Mouse (Mus musculus) stomach, postnatal 0 days (tissue): ENCODE results near the gene Fmnl1. TPM values are rescaled to one million over a fixed set of nuclear protein-coding genes. Genes with fewer than 3 reads are reported as not detected.

ENCODE experiments used
- ATAC-seq: fragments of 200-750 bp; cut with Nextera tagmentation; 2 replicates; pipeline ENCODE4 v1.8.0; 2017; ENCODE audit not compliant: low FRiP score, low TSS enrichment
- DNase-seq: peaks from one replicate; pipeline ENCODE4 v3.0.0-alpha.2; 2016; ENCODE audit warnings: low spot score
- H3K27ac ChIP-seq: fragments of 300-500 bp; sonication (generic); replicated peaks from 2 replicates; pipeline ENCODE4 v1.5.1; 2014; ENCODE audit warnings: mild to moderate bottlenecking, control low read depth
- H3K27me3 ChIP-seq: fragments of 300-500 bp; sonication (generic); 2 replicates; pipeline ENCODE4 v1.6.1; 2014; ENCODE audit warnings: low read length; ENCODE audit not compliant: control insufficient read depth, insufficient read depth
- H3K36me3 ChIP-seq: fragments of 300-500 bp; sonication (generic); 2 replicates; pipeline ENCODE4 v1.6.1; 2014; ENCODE audit warnings: low read length, mixed read lengths; ENCODE audit not compliant: control insufficient read depth, insufficient read depth
- H3K4me1 ChIP-seq: fragments of 300-500 bp; sonication (generic); replicated peaks from 2 replicates; pipeline ENCODE4 v1.6.1; 2014; ENCODE audit warnings: antibody characterized with exemption; ENCODE audit not compliant: control insufficient read depth, insufficient read depth
- H3K4me2 ChIP-seq: fragments of 300-500 bp; sonication (generic); replicated peaks from 2 replicates; pipeline ENCODE4 v1.6.1; 2014; ENCODE audit warnings: low read depth, mild to moderate bottlenecking, control low read depth, moderate library complexity
- H3K4me3 ChIP-seq: fragments of 300-500 bp; sonication (generic); 2 replicates; pipeline ENCODE4 v1.5.1; 2014; ENCODE audit warnings: low read depth, low read length, control low read depth
- H3K9ac ChIP-seq: fragments of 300-500 bp; sonication (generic); 2 replicates; pipeline ENCODE4 v1.6.1; 2014; ENCODE audit warnings: mild to moderate bottlenecking, low read length, control low read depth, mixed read lengths
- H3K9me3 ChIP-seq: fragments of 300-500 bp; sonication (generic); 2 replicates; pipeline ENCODE4 v1.6.1; 2016; ENCODE audit warnings: low read length; ENCODE audit not compliant: control insufficient read depth
- CTCF ChIP-seq: IDR thresholded peaks from 2 replicates; pipeline ENCODE4 v1.5.1; 2016; ENCODE audit warnings: antibody characterized with exemption, low read depth, mild to moderate bottlenecking, moderate library complexity
- EP300 ChIP-seq: optimal IDR thresholded peaks from 2 replicates; pipeline ENCODE3; 2016; ENCODE audit warnings: antibody characterized with exemption
- WGBS: fragments of 180-500 bp; shearing (Covaris S2); extraction: QIAGEN DNeasy Blood & Tissue Kit; methylation state at CpG from one replicate; pipeline ENCODE4 v1.1.7; 2014; 5-methylcytosine and 5-hydroxymethylcytosine counted together
- polyA plus RNA-seq: library from polyadenylated mRNA; unstranded; fragments of >200 nt; fragmentation: Nextera tagmentation; extraction: Ambion mirVana; gene quantifications from 2 replicates; pipeline ENCODE4 v1.2.1, GENCODE M21; 2015

The Fmnl1 gene
- polyA plus RNA-seq, 1 experiment from 2014 or later: 0.86 TPM

GRCm38 (mm10) chr11:103172392-103173040 is 1.6 kb downstream of the Fmnl1 start:
- H3K9ac ChIP-seq: no peak overlapping the region
- no peaks in the 10 kb centered on the region for H3K9me3 ChIP-seq
- ATAC-seq (no peak), DNase-seq (no peak)
- no peak overlapping the region for H3K4me3 ChIP-seq
- H3K36me3 ChIP-seq: no peaks in the 10 kb centered on the region
- no peaks in the 10 kb centered on the region for H3K4me1 ChIP-seq
- no peak overlapping the region for H3K4me2 ChIP-seq
- H3K27ac ChIP-seq: no peak overlapping the region
- WGBS: 75% methylated on average over 6 of the region's 6 CpGs
- H3K27me3 ChIP-seq: peaks cover 10% of the 10 kb centered on the region; the same call in 1 of the 2 replicates
- TF ChIP-seq EP300 (no peak), CTCF (no peak)

GRCm38 (mm10) chr11:103173041-103173770 is 2.3 kb downstream of the Fmnl1 start:
- peaks cover 10% of the 10 kb centered on the region; the same call in 1 of the 2 replicates for H3K27me3 ChIP-seq
- H3K4me2 ChIP-seq: no peak overlapping the region

DNA sequence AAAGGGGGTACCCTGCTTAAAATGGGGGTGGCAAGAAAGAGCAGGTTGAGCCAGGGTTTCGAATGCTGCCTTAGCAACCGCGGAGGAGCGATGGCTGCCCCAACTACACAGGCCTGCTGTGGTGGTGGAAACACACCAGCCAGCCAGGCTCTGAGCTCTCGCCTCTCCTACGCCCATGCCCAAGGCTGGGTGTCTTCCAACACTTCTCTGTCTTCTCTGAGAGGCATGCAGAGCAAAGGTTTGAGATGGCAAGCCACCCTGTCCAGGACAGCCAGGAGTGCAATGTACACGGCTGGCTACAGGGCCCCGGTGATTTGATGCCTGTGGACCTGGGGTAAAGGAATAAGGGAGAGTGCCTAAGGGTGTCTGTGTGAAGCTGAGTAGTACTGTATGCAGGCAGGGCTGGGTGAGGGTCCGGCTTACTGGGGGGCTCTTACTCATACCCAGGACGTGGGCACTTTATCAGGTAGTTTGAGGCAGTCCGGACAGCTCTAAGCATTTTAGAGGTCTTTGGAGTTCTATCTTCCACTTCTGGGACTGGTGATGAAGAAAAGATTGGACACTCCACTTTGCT is 3.0 kb downstream of the Fmnl1 start:
- no peak for ATAC-seq
- Histone ChIP-seq H3K27me3 (peaks cover 10% of the 10 kb centered on the region; the same call in 1 of the 2 replicates), H3K4me1 (no peaks in the 10 kb centered on the region), H3K9ac (no peak overlapping the region), H3K27ac (no peak overlapping the region), H3K9me3 (no peaks in the 10 kb centered on the region), H3K4me3 (no peak overlapping the region), H3K4me2 (no peak overlapping the region), H3K36me3 (no peaks in the 10 kb centered on the region)
- no peak for DNase-seq
- TF ChIP-seq EP300 (no peak), CTCF (no peak)
- WGBS: 92% methylated on average over 11 of the region's 11 CpGs

More at GRCm38 (mm10) chr11:103173041-103173770, 2.3 kb downstream of the Fmnl1 start:
- no peaks in the 10 kb centered on the region for H3K36me3 ChIP-seq
- TF ChIP-seq EP300: no peak
- TF ChIP-seq CTCF: no peak
- WGBS: 86% methylated on average over 7 of the region's 7 CpGs
- no peak overlapping the region for H3K27ac ChIP-seq
- no peaks in the 10 kb centered on the region for H3K9me3 ChIP-seq
- no peak for DNase-seq
- H3K9ac ChIP-seq: no peak overlapping the region
- H3K4me3 ChIP-seq: no peak overlapping the region
- no peaks in the 10 kb centered on the region for H3K4me1 ChIP-seq
- ATAC-seq: no peak

GRCm38 (mm10) chr11:103174411-103174832 is 3.5 kb downstream of the Fmnl1 start:
- DNase-seq: no peak
- Histone ChIP-seq H3K9me3 (no peaks in the 10 kb centered on the region), H3K27me3 (peaks cover 8% of the 10 kb centered on the region; the same call in 1 of the 2 replicates), H3K27ac (no peak overlapping the region), H3K36me3 (no peaks in the 10 kb centered on the region), H3K4me3 (no peak overlapping the region), H3K9ac (no peak overlapping the region), H3K4me2 (no peak overlapping the region), H3K4me1 (no peaks in the 10 kb centered on the region)
- 69% methylated on average over 5 of the region's 5 CpGs for WGBS
- TF ChIP-seq CTCF (no peak), EP300 (no peak)
- ATAC-seq: no peak

GRCm38 (mm10) chr11:103174891-103175391 is 4.0 kb downstream of the Fmnl1 start:
- H3K9me3 ChIP-seq: no peaks in the 10 kb centered on the region
- no peaks in the 10 kb centered on the region for H3K4me1 ChIP-seq
- WGBS: 46% methylated on average over 8 of the region's 8 CpGs
- no peaks in the 10 kb centered on the region for H3K36me3 ChIP-seq
- TF ChIP-seq EP300: no peak
- no peak for TF ChIP-seq CTCF
- H3K9ac ChIP-seq: no peak overlapping the region
- DNase-seq (no peak), ATAC-seq (no peak)
- peaks cover 7% of the 10 kb centered on the region; the same call in 1 of the 2 replicates for H3K27me3 ChIP-seq
- no peak overlapping the region for H3K27ac ChIP-seq
- no peak overlapping the region for H3K4me3 ChIP-seq
- no peak overlapping the region for H3K4me2 ChIP-seq
